Mouse (Mus musculus) myocyte (in vitro differentiated cells): ENCODE measurements around the gene Bpifa3.

Source experiments
- CEBPB ChIP-seq: IDR thresholded peaks from 2 replicates; pipeline ENCODE4 v1.6.1; 2011; ENCODE audit warnings: mild to moderate bottlenecking, moderate library complexity; ENCODE audit not compliant: poor library complexity, insufficient read depth, severe bottlenecking
- MYOD1 ChIP-seq, 3 experiments: IDR thresholded peaks; one replicate each; pipeline ENCODE4 v1.6.1; 2011; ENCODE audit warnings: control low read depth in 2 of 3, low read depth in 2 of 3, mild to moderate bottlenecking in 2 of 3, moderate library complexity in 1 of 3; ENCODE audit not compliant: insufficient read length in 2 of 3, control insufficient read depth in 1 of 3
- POLR2A ChIP-seq: IDR thresholded peaks from one replicate; pipeline ENCODE4 v1.6.1; 2011; ENCODE audit warnings: low read depth, mild to moderate bottlenecking, control low read depth, moderate library complexity; ENCODE audit not compliant: insufficient read length
- POLR2AphosphoS2 ChIP-seq: IDR thresholded peaks from one replicate; pipeline ENCODE4 v1.6.1; 2011; ENCODE audit warnings: low read depth, control low read depth; ENCODE audit not compliant: insufficient read length
- REST ChIP-seq: IDR thresholded peaks from one replicate; pipeline ENCODE4 v1.6.1; 2011; ENCODE audit warnings: mild to moderate bottlenecking, control low read depth, moderate library complexity; ENCODE audit not compliant: insufficient read depth, insufficient read length
- SRF ChIP-seq: IDR thresholded peaks from one replicate; pipeline ENCODE4 v1.6.1; 2011; ENCODE audit warnings: low read depth; ENCODE audit not compliant: control insufficient read depth, insufficient read length
- TCF12 ChIP-seq: IDR thresholded peaks from one replicate; pipeline ENCODE4 v1.6.1; 2011; ENCODE audit warnings: mild to moderate bottlenecking, control low read depth; ENCODE audit not compliant: poor library complexity, insufficient read depth, severe bottlenecking
- TCF3 ChIP-seq: IDR thresholded peaks from one replicate; pipeline ENCODE4 v1.6.1; 2011; ENCODE audit warnings: low read depth, control low read depth; ENCODE audit not compliant: insufficient read length
- USF1 ChIP-seq: IDR thresholded peaks from one replicate; pipeline ENCODE4 v1.6.1; 2011; ENCODE audit warnings: low read depth, mild to moderate bottlenecking, control low read depth, moderate library complexity

DNA sequence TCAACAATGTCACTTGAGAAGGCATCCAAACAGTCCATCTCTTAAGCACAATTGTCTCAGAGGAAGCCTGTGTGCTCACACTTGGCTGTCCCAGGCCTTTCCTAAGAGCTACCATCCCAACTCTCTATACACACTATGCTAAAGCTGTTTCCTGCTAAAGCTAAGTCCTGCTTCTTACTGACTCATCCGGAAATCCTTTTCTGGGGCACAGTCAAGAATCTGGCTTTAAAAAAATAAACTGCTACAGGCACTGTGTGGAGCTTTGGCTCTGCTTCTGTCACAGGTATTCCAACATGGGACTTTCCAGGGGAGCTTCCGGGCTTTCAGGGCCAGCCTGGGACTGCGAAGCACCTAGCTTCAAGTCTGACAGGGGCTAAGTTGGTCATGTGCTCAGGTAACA, 55.6 kb downstream of the Bpifa3 start:
- TF ChIP-seq POLR2A (no peak), TCF12 (no peak), SRF (no peak), CEBPB (no peak), USF1 (no peak), POLR2AphosphoS2 (no peak), REST (no peak), MYOD1 (IDR thresholded peaks at IDR 0.05; ENCODE audit: control insufficient read depth in 1 of 3, insufficient read length in 2 of 3, low read depth in 2 of 3) (no peak), TCF3 (no peak)
